Mouse (Mus musculus) heart, adult 2 months (tissue): Measurements from ENCODE around the gene Rnf216.

Experiments
- CTCF ChIP-seq: fragments of 200-600 bp; IDR thresholded peaks from 2 replicates; pipeline ENCODE4 v1.8.1; 2022; ENCODE audit warnings: antibody characterized with exemption, mild to moderate bottlenecking, moderate library complexity
- POLR2A ChIP-seq: fragments of 200-500 bp; IDR thresholded peaks from 2 replicates; pipeline ENCODE4 v1.6.1; 2011; ENCODE audit warnings: mild to moderate bottlenecking, low read depth, low read length, control low read depth; ENCODE audit not compliant: insufficient read depth

- TF ChIP-seq POLR2A (no peak), CTCF (no peak)
Measured at GRCm38 (mm10) chr5:143122125-143122524, 9.3 kb upstream of the Rnf216 start.
